Mouse (Mus musculus): ENCODE results near the gene Uba6.

Gene Uba6

DNA sequence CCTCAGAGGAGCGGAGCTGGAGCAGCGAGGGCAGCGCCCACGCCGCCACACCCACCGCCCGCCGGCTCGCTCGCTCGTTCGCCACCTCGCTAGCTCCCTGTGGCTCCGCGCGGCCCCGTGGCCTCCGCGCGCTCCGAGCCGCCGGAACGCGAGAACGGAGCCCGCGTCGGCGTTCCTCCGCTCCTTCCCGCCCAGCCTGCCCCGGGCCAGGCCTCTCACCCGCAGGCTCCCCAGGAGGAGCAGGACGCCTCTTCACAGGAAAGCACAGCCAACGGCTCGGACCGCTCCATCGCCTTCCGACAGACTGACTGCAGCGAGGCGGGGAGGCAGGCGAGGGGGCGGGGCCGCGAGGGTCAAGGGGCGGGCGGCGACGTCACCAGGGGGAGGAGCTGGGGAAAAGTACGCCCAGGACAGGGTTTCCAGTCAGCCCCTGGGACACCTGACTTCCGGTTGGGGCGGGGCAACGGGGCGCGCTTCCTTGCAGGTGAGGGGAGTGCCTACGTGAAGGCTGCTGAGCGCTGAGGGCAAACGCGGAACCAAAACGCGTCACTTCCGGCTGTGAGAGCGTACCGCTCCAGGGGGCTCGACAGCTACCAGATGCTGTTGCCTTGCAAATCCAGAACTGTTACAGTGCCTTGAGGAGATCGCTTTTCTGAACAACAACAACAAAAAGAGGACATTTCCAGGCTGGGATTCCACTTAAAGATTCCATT, at the start of gene Uba6:
Gene Uba6, minus strand, starts transcription at position 355 of the 713 bp plus-strand sequence.
- peak; percentile 99 for DNase-seq

DNA sequence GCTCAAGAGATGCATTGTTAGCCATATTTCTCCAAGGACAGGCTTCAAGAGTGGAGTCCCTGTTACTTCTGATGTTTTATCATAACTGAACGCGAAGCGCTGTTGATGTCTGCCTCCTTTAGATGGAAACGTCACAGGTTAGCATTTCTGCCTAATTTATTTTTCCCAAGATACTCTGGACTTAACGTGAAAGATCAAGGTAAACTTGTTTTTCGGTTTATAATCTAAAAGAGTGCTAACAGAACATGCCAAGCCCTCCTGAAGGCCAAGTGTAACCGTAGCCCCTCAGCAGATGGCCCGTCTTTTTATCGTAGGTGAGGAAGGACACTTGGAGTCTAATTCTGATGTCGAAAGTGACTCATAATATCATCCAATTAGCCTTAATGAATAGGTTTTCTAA, 25.2 kb upstream of the Uba6 start, which contains the start of gene Gnrhr:
Gene Gnrhr, minus strand, starts transcription at position 101 of the 400 bp plus-strand sequence.
- no peak for DNase-seq

DNA sequence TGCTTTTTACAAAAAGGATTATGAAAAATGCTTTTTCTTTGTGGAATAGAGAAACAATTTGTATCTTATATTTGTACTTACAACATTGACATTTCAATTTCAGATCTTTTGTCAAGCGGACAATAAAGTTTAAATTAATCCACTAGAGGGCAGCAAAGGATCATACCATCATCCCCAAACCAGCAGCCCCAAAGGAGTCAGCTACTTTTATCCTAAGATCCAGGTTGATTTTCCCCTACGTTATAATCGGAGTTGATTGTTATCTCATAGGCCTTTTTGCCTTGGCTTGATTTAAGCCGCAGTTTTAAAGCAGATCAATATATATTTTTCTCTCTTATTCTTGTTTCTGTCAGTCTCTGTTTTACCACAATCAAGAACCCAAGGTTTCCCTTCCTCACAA, 18.8 kb upstream of the Uba6 start:
- no peak for DNase-seq

DNA sequence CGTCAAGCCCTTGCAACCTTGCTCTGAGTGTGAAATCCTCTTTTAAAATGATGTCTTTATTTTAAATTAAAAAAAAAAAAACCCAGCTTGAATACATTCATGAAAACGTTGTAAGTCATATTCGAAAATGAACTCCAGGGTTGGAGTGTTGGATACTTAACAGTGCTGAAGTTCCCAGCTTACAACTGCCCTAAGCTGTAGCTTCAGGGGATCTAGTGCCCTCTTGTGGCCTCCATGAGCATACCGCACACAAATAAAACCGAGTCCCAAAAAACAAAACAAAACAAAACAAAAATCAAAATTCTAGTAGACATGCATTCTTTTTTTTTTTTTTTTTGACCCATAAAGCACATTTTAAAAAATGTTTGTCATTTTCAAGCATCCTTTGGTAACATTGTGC, 18.2 kb upstream of the Uba6 start:
- DNase-seq: peak; percentile 34

- no peak for DNase-seq
These were observed 17.7 kb upstream of the Uba6 start for GRCm38 (mm10) chr5:86190290-86190689.

- DNase-seq: no peak
These were observed 14.8 kb upstream of the Uba6 start for GRCm38 (mm10) chr5:86187441-86187840.

DNA sequence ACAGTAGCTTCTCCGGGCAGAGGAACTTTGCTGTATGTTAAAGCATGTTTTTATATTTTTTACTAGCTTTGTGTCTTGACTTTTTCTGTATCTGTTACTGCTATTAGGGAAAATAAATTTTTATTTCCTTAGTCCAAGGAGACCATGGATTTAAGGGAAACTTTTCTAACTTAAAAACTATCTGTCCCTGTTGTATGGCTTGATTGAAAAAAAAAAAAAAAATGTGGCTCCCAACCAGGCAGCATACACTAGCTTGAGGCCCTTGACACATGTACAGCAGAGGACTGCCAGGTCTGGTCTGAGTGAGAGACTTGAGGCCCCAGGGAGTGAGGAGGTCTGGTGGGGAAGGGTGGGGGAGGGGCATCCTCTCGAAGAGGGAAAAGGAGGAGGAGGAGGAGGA, 1.2 kb upstream of the Uba6 start:
- no peak for DNase-seq

DNA sequence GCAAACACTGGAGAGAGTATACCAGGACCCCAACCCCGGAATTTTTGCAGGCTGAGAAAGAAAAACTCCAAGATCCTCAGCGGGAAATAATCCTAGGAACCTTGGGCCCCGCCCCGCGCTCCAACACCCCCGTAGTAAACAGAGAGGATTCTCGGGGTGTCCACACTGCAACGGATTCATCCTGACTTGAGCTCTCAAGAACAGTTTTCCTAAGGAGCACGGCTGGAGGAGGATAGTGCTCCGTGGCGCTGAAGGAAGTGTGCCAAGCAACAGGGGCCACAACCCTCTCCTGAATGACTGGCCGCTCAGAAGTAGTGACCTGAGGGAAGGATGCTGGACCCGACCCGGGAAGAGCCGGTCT, 535 bp downstream of the Uba6 start:
- DNase-seq: no peak

- no peak for DNase-seq
These were observed 42.8 kb downstream of the Uba6 start for GRCm38 (mm10) chr5:86129828-86130227.

DNA sequence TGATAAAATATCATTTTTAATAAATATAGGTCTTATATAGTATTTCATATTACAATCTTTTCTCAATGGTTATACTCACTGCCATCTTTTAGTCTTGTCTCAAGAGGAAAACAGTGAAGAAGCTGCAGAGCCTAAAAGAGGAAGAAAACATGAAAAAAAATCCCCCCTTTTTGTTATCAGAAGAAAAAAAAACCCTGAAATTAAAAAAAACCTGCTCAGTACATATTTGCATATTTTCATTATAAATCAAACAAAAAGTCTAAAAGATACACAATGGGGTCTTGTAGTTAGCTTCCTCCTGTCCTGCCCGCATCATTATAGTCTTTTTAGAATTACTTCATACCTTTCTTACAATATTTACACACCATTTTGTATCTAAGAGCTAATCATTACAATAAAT, 43.9 kb downstream of the Uba6 start:
- DNase-seq: no peak

- no peak for DNase-seq
These were observed 54.0 kb downstream of the Uba6 start for GRCm38 (mm10) chr5:86118457-86119094.

DNA sequence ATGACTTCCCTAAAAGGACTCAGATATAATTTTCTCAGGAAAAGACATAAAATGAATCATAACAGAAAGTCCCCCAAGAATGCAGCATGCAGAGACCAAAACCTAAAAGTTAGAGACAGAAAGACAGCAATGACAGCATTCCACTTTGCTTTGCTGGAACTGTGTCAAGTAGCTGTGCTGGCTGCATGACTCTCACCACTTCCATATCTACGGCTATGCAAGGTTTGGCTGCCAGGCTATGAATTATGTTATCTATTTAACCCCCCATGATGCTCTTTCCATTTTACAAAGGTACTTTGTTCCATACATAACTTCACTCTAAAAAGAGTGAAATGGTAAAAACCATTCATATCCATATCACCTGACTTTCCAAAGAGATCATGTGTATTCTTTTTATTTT, 58.6 kb downstream of the Uba6 start:
- DNase-seq: no peak

- no peak for DNase-seq
These were observed 59.6 kb downstream of the Uba6 start for GRCm38 (mm10) chr5:86113037-86113436.

DNA sequence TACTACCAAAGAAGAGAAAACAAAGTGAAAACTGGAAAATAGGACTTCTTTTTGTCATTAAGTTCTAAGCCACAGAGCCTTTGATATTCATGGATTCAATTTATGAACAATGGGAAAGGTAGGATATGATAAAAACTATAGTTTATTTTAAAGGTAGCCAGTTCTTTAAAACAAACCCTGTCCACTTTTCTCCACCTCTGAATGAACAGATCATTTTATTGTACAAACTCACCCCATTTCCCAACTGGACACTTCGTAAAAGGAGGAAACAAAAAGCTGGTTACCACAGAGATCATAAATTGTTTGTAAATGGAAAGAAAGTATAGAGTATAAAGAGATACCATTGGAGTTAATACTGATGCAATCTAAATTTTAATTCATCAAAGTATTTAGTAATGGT, 61.5 kb downstream of the Uba6 start:
- DNase-seq: no peak

GRCm38 (mm10) chr5:86106610-86107009, 66.0 kb downstream of the Uba6 start:
- DNase-seq: no peak

- no peak for DNase-seq
These were observed 70.4 kb downstream of the Uba6 start for GRCm38 (mm10) chr5:86102176-86102575.

- no peak for DNase-seq
These were observed 72.0 kb downstream of the Uba6 start for GRCm38 (mm10) chr5:86100621-86101020.

GRCm38 (mm10) chr5:86098988-86099387, 73.6 kb downstream of the Uba6 start:
- no peak for DNase-seq

GRCm38 (mm10) chr5:86094754-86095153, 77.8 kb downstream of the Uba6 start:
- DNase-seq: no peak

DNA sequence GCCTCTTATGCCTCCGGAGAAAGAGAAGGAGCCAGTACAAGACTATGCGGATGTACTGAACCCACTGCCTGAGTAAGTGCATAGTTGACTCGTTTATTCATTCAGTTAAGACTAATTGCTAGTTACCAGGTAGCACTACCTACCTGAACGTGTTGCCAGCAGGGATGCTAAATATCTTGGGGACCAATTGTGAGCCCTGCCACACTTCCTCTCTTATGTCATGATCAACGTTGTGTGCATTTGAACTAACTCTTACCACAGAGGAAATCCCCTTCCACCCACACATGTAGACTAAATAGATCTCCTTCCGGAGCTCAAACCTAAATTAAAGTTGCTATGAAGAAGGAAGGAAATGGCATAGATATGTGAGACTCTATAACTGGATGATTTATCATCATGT, 85.9 kb downstream of the Uba6 start:
- no peak for DNase-seq

GRCm38 (mm10) chr5:86084979-86085378, 87.6 kb downstream of the Uba6 start:
- no peak for DNase-seq

GRCm38 (mm10) chr5:86083987-86084386, 88.6 kb downstream of the Uba6 start:
- no peak for DNase-seq

DNA sequence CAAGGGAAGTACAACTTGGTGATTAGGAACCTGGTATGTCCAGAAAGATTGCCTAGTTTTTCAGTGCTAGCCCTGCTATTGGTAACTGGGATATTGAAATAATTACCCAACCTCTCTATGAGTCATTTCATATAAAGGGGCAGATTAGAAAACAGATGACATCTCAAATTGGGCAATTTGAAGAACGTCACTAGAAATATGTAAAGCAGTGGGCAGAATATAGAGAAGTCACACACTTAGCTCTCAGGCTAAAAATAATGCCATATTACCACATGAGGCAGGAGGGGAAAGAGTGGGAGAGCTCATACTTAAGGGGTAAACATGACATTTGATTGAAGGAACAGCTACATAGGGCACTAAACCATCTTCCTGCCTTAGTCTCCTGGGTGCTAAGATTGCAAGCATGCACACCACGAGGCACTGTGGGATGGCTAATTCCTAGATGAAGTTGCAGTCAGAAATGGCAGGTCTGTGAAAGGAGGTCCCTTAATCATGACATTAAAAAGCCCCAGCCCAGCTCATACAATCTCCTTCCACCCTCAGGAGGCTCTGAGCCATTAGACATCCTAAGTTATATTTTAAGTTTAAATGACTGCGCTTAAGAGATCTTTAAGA, 93.8 kb downstream of the Uba6 start:
- DNase-seq: no peak

DNA sequence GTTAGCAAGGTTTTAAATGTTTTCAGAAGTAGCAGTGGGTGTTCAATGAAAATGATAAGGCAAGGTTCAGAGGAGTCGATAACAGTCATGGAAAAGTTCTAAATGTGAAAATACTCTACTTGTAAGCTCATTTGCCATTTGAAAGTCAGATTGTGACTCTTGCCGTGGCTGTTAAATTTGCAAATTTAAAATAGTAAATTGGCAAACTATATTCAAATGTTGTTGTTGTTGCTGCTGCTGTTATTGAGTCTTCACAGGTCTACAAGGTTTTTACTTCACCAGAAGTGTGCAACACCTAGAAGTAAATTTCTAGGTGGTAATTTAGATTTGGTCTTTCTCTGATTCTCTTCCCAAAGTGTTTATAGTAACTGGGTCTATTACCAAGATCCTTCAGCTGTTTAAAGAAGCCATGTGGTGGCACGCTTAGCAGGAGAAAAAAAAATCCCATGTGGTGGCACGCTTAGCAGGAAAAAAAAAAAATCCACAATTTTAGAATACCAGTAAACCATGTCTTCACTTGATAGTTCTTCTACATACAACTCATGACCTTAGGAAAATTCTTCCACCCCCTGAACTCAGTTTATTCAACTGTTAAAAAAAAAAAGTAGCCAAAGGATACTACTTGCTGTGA, 99.7 kb downstream of the Uba6 start:
- no peak for DNase-seq
